Mouse (Mus musculus) brain, embryonic 14.5 days (tissue): ENCODE data around the gene Gcnt1.

Experiments
- CTCF ChIP-seq: fragments of 200-500 bp; IDR thresholded peaks from 2 replicates; pipeline ENCODE4 v1.5.1; 2012; ENCODE audit warnings: inconsistent platforms, mild to moderate bottlenecking, moderate library complexity, borderline replicate concordance; ENCODE audit not compliant: insufficient read depth, insufficient read length; ENCODE audit errors: extremely low read depth
- POLR2A ChIP-seq: fragments of 200-500 bp; IDR thresholded peaks from 2 replicates; pipeline ENCODE4 v1.6.1; 2012; ENCODE audit warnings: mild to moderate bottlenecking, inconsistent platforms, borderline replicate concordance; ENCODE audit not compliant: poor library complexity, insufficient read depth, insufficient read length, severe bottlenecking; ENCODE audit errors: extremely low read depth

DNA sequence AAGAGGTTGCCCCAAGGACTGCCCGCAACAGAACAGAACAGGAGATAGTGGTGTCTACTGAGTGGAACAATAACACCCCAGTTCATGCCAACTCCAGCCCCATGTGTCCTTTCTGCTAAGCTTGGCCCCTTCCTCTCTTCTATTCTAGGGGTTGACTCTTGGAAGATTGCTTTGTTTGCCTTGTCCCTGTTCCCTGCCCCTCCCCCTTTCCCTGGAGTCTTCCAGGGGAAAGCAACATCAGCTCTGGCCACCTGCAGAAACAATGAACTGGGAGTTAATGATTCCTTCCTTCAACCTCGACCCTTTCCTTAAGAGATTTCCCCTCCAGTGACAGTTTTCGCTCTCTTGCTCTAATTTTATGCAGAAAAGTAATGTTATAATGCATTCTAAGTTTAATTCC is 15.3 kb downstream of the Gcnt1 start:
- TF ChIP-seq CTCF: no peak
- TF ChIP-seq POLR2A: no peak
